Comparison of ENCODE assay signal across 25 mouse cellular contexts in the genomic region with DNA sequence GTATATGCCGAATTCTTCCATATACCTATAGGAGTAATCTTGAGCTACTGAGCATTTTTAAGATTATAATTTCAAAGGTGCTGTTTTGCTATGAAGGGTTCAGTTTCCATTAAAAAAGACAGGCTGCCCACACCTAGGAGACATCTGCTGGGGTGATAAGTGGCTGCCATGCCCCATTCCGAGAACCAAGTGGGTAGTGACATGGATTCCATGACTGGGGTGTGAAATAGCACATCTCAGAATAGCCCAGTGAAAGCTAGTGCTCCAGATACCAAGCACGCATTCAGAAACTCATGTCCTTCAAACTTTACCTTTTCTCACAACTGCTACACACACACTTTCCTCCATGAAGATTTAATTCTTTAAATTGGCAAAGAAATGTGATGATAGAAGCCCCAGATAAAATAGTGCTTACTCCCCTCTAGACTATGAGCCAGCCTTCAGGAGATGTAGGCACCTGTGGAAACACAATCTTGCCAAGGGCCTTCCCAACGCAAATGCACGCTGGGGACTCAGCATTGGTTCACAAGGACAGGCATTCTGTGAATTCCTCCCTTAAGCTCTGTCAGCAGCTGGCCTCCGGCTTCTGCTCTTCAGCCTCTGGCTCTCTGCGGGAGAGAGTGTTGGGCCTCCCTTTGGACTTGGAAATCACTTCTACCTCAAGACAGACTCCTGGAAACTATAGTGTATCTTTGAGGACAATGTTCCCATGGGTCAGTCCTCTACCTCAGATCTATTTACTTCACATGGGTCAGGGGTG.
DNase-seq lines count a peak whose midpoint lies in the region; ATAC-seq and TF ChIP-seq lines count a peak whose summit lies in the region.
"Had no signal": no experiment of that assay in that cellular context is flagged by ENCODE, and none has a peak within 500 bp of the region (broad histone marks: within the 10 kb centered on the region; RNA-seq: fewer than 3 reads in every experiment).

No protein-coding gene starts in this region.

- peak; percentile 52 for DNase-seq in embryonic facial prominence, embryonic 14.5 days (ENCODE audit: low spot score)
- DNase-seq in embryonic facial prominence, embryonic 10.5 days (ENCODE audit: low spot score), result no peak
- no peak for DNase-seq in heart, adult 18-20 months
- DNase-seq in left cerebral cortex, adult 9 months (ENCODE audit: low spot score in 2 of 2), result peak; percentile 19 to 38
- DNase-seq in left cerebral cortex, adult 2 months (ENCODE audit: extremely low spot score in 1 of 2, low spot score in 2 of 2), result no peak
- DNase-seq in heart, postnatal 4 days, result peak; percentile 19
- DNase-seq in lung, postnatal 0 days (ENCODE audit: low spot score), result no peak
- DNase-seq: adrenal gland, adult 8-10 months; cerebellum, adult 2 months; cerebellum, postnatal 25 days; gastrocnemius, postnatal 25 days; kidney, adult 8-10 months; kidney, postnatal 10 days; retina, postnatal 1 day; right cerebral cortex, postnatal 4 days; thymus, postnatal 25 days had no signal

- TF ChIP-seq EP300 in lung, postnatal 0 days (IDR thresholded peaks at IDR 0.05), result no peak

- no peaks in the 10 kb centered on the region for H3K27me3 ChIP-seq in embryonic facial prominence, embryonic 14.5 days (replicated peaks; ENCODE audit: control insufficient read depth, insufficient read depth, low read length)
- no peaks in the 10 kb centered on the region for H3K27me3 ChIP-seq in embryonic facial prominence, embryonic 10.5 days (replicated peaks; ENCODE audit: low read depth, poor library complexity, severe bottlenecking)
- no peaks in the 10 kb centered on the region for H3K27me3 ChIP-seq in heart, embryonic 11.5 days (ENCODE audit: control insufficient read depth, insufficient read depth, low read length)
- H3K27me3 ChIP-seq in lung, postnatal 0 days (replicated peaks; ENCODE audit: insufficient read depth, low read length), result no peaks in the 10 kb centered on the region
- H3K27me3 ChIP-seq: embryonic facial prominence, embryonic 13.5 days; forebrain, embryonic 13.5 days; intestine, embryonic 15.5 days had no signal

- 79% methylated on average over 7 of the region's 7 CpGs for WGBS in embryonic facial prominence, embryonic 14.5 days
- 85% methylated on average over 7 of the region's 7 CpGs for WGBS in embryonic facial prominence, embryonic 10.5 days
- WGBS in heart, embryonic 11.5 days (ENCODE audit: insufficient replicate concordance), result 52% methylated on average over 7 of the region's 7 CpGs
- WGBS in lung, postnatal 0 days, result 90% methylated on average over 7 of the region's 7 CpGs

- H3K4me3 ChIP-seq in embryonic facial prominence, embryonic 14.5 days (ENCODE audit: low read depth, low read length), result no peak overlapping the region
- H3K4me3 ChIP-seq in embryonic facial prominence, embryonic 10.5 days, result no peak overlapping the region
- H3K4me3 ChIP-seq in heart, embryonic 11.5 days (ENCODE audit: low read depth, low read length), result no peak overlapping the region
- no peak overlapping the region for H3K4me3 ChIP-seq in left cerebral cortex, adult 2 months
- no peak overlapping the region for H3K4me3 ChIP-seq in lung, postnatal 0 days (ENCODE audit: low read depth, low read length)
- H3K4me3 ChIP-seq: embryonic facial prominence, embryonic 13.5 days; forebrain, embryonic 13.5 days; hindbrain, embryonic 10.5 days; intestine, embryonic 15.5 days; midbrain, embryonic 10.5 days had no signal

- no peaks in the 10 kb centered on the region for H3K9me3 ChIP-seq in embryonic facial prominence, embryonic 14.5 days (ENCODE audit: control insufficient read depth, low read length)
- no peaks in the 10 kb centered on the region for H3K9me3 ChIP-seq in embryonic facial prominence, embryonic 10.5 days
- H3K9me3 ChIP-seq in heart, embryonic 11.5 days (replicated peaks; ENCODE audit: control insufficient read depth, low read length), result no peaks in the 10 kb centered on the region; the same call in 1 of the 2 replicates
- no peaks in the 10 kb centered on the region for H3K9me3 ChIP-seq in lung, postnatal 0 days (ENCODE audit: low read length)
- H3K9me3 ChIP-seq: embryonic facial prominence, embryonic 13.5 days; forebrain, embryonic 13.5 days; hindbrain, embryonic 10.5 days; intestine, embryonic 15.5 days; midbrain, embryonic 10.5 days had no signal

- intact Hi-C loops in left cerebral cortex, adult 2 months (cut with DNase I), result no loop called here

- H3K4me2 ChIP-seq in embryonic facial prominence, embryonic 14.5 days (ENCODE audit: low read depth, low read length), result no peak overlapping the region
- H3K4me2 ChIP-seq in heart, embryonic 11.5 days, result no peak overlapping the region
- no peak overlapping the region for H3K4me2 ChIP-seq in lung, postnatal 0 days (replicated peaks; ENCODE audit: low read depth, low read length)
- H3K4me2 ChIP-seq: embryonic facial prominence, embryonic 13.5 days; forebrain, embryonic 13.5 days; intestine, embryonic 15.5 days had no signal

- H3K9ac ChIP-seq in embryonic facial prominence, embryonic 14.5 days (ENCODE audit: low read depth, low read length), result no peak overlapping the region
- H3K9ac ChIP-seq in heart, embryonic 11.5 days (ENCODE audit: low read depth, low read length), result no peak overlapping the region
- H3K9ac ChIP-seq in lung, postnatal 0 days (replicated peaks; ENCODE audit: low read depth), result no peak overlapping the region
- H3K9ac ChIP-seq: embryonic facial prominence, embryonic 13.5 days; forebrain, embryonic 13.5 days; intestine, embryonic 15.5 days had no signal

- 0 out of 2 replicates have a peak, but pooled peaks have one; percentile 15 for ATAC-seq in embryonic facial prominence, embryonic 14.5 days (ENCODE audit: low read depth)
- ATAC-seq in heart, embryonic 11.5 days (replicated peaks; ENCODE audit: insufficient number of reproducible peaks, low FRiP score, low TSS enrichment), result no peak
- no peak for ATAC-seq in lung, postnatal 0 days
- ATAC-seq: activated CD4-positive, CD25-positive, alpha-beta regulatory T cell, adult 4 months; forebrain, embryonic 13.5 days; hindbrain, embryonic 16.5 days; intestine, embryonic 15.5 days had no signal

- H3K27ac ChIP-seq in embryonic facial prominence, embryonic 14.5 days (replicated peaks; ENCODE audit: low read depth, low read length), result no peak overlapping the region
- no peak overlapping the region for H3K27ac ChIP-seq in embryonic facial prominence, embryonic 10.5 days (replicated peaks)
- peak overlapping the region; percentile 30 for H3K27ac ChIP-seq in heart, embryonic 11.5 days (ENCODE audit: low read depth, low read length)
- H3K27ac ChIP-seq in left cerebral cortex, adult 2 months, result no peak overlapping the region
- no peak overlapping the region for H3K27ac ChIP-seq in lung, postnatal 0 days (ENCODE audit: low read length)
- H3K27ac ChIP-seq: embryonic facial prominence, embryonic 13.5 days; forebrain, embryonic 13.5 days; hindbrain, embryonic 10.5 days; intestine, embryonic 15.5 days; macrophage; midbrain, embryonic 10.5 days had no signal

- H3K36me3 ChIP-seq in embryonic facial prominence, embryonic 14.5 days (ENCODE audit: control insufficient read depth, insufficient read depth, low read length), result peaks cover 70% of the 10 kb centered on the region
- H3K36me3 ChIP-seq in embryonic facial prominence, embryonic 10.5 days (replicated peaks), result peaks cover 54% of the 10 kb centered on the region
- H3K36me3 ChIP-seq in heart, embryonic 11.5 days (ENCODE audit: control insufficient read depth, insufficient read depth, low read length), result peaks cover 12% of the 10 kb centered on the region
- peaks cover 17% of the 10 kb centered on the region for H3K36me3 ChIP-seq in lung, postnatal 0 days (ENCODE audit: insufficient read depth, low read length)

- no peaks in the 10 kb centered on the region for H3K4me1 ChIP-seq in embryonic facial prominence, embryonic 14.5 days (ENCODE audit: control insufficient read depth, insufficient read depth, low read length)
- no peaks in the 10 kb centered on the region for H3K4me1 ChIP-seq in embryonic facial prominence, embryonic 10.5 days
- H3K4me1 ChIP-seq in heart, embryonic 11.5 days (ENCODE audit: control insufficient read depth, insufficient read depth, low read length), result peaks cover 11% of the 10 kb centered on the region
- H3K4me1 ChIP-seq in lung, postnatal 0 days (ENCODE audit: insufficient read depth, low read depth, low read length), result no peaks in the 10 kb centered on the region
- H3K4me1 ChIP-seq: forebrain, embryonic 13.5 days; hindbrain, embryonic 10.5 days; intestine, embryonic 15.5 days; midbrain, embryonic 10.5 days had no signal

- no peak for TF ChIP-seq CTCF in left cerebral cortex, adult 2 months (IDR thresholded peaks at IDR 0.05)
- TF ChIP-seq CTCF in lung, postnatal 0 days (IDR thresholded peaks at IDR 0.05), result no peak

Comparison
In these comparisons a context has a peak if more than half of its experiments do, and no peak if none do; other contexts are left out.
1. DNase-seq: peak in embryonic facial prominence, embryonic 14.5 days (single experiment), left cerebral cortex, adult 9 months (2 of 2) and heart, postnatal 4 days (single experiment); none in embryonic facial prominence, embryonic 10.5 days (single experiment), heart, adult 18-20 months (0 of 2), left cerebral cortex, adult 2 months (0 of 2) and lung, postnatal 0 days (single experiment).